Mouse (Mus musculus): Measurements from ENCODE around the gene Snx33. TPM values are rescaled to one million over a fixed set of nuclear protein-coding genes. Genes with fewer than 3 reads are reported as not detected.

The Snx33 gene
- total and polyA plus RNA-seq, 3 experiments, result 2.2 to 3.5 TPM; not detected in 1

DNA sequence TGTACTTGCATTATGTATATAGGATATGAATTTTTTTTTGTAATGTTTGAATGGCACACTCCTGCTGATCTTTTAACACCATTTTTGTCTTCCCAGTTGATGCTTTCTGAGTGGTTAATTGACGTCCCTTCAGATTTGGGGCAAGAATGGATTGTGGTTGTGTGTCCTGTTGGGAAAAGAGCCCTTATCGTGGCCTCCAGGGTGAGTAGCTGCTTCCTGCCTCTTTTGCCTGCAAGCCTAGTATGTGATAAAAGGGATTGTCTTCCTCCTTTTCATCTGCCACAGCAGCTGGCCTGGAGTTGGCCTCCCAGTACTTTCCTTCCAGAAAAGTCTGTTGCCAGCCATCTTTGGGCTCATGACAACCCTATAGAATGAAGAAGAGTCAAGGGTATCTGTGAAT is 42.0 kb upstream of the Snx33 start (continued):
- TF ChIP-seq USF2 (IDR thresholded peaks at IDR 0.05; ENCODE audit: borderline replicate concordance in 1 of 2, insufficient read depth in 1 of 2, low read depth in 1 of 2, low read length in 2 of 2) (no peak), ZC3H11A (IDR thresholded peaks at IDR 0.05; ENCODE audit: low read depth, low read length) (no peak), TCF12 (IDR thresholded peaks at IDR 0.05; ENCODE audit: low read depth, low read length) (peak; percentile 83), CTCF (IDR thresholded peaks at IDR 0.05 in 2 of 3, conservative IDR thresholded peaks at IDR 0.05 in 1 of 3; ENCODE audit: control insufficient read depth in 1 of 3, insufficient read depth in 1 of 3, low read depth in 2 of 3, low read length in 3 of 3, poor library complexity in 1 of 3, severe bottlenecking in 1 of 3) (no peak), NRF1 (IDR thresholded peaks at IDR 0.05; ENCODE audit: insufficient read depth, low read depth, low read length, poor library complexity, severe bottlenecking) (no peak), ZMIZ1 (IDR thresholded peaks at IDR 0.05; ENCODE audit: low read depth, low read length) (no peak), GATA1 (IDR thresholded peaks at IDR 0.05; ENCODE audit: low read depth, low read length) (peak; percentile 84), TAL1 (IDR thresholded peaks at IDR 0.05; ENCODE audit: low read length) (peak; percentile 94), ETS1 (IDR thresholded peaks at IDR 0.05; ENCODE audit: low read depth, low read length) (peak; percentile 46; the same call in 1 of the 2 replicates)

DNA sequence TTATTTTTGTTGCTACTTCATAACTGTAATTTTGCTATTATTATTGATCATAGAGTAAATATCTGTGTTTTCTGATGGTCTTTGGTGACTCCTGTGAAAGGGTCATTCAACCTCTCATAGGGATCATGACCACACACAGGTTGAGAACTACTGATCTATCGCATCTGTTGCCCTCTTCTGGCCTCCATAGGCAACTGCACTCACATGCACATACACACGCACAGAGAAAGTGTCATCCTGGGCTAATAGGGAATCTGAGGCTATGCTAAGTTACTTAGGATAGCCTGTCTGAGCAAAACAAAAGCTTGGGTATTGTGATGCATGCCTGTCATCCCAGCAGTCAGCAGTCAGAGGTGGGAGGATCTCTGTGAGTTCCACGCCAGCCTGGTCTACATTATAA is 33.4 kb upstream of the Snx33 start:
- Histone ChIP-seq H3K36me3 (ENCODE audit: control insufficient read depth in 1 of 2, insufficient read depth in 2 of 2, low read length in 2 of 2) (peaks cover 2 to 9% of the 10 kb centered on the region in 2 experiments; a peak in 3 of 4 replicates), H3K79me2 (ENCODE audit: control insufficient read depth, insufficient read depth, low read length, poor library complexity) (no peaks in the 10 kb centered on the region), H3K27me3 (ENCODE audit: control insufficient read depth in 1 of 2, insufficient read depth in 2 of 2, low read length in 2 of 2) (no peaks in the 10 kb centered on the region), H3K4me3 (ENCODE audit: control insufficient read depth in 1 of 2, insufficient read depth in 1 of 2, low read depth in 2 of 2, low read length in 2 of 2) (no peak overlapping the region), H3K9ac (ENCODE audit: control insufficient read depth, low read depth, low read length, poor library complexity, severe bottlenecking) (no peak overlapping the region), H3K4me1 (ENCODE audit: control insufficient read depth in 1 of 2, insufficient read depth in 2 of 2, low read length in 2 of 2) (peaks cover 3 to 10% of the 10 kb centered on the region in 2 experiments), H3K27ac (ENCODE audit: control insufficient read depth, low read depth, low read length) (no peak overlapping the region), H3K9me3 (replicated peaks; ENCODE audit: insufficient read depth, low read length) (no peaks in the 10 kb centered on the region)
- DNase-seq (ENCODE audit: low read depth, low spot score), result no peak
- TF ChIP-seq CTCF (IDR thresholded peaks at IDR 0.05 in 2 of 3, conservative IDR thresholded peaks at IDR 0.05 in 1 of 3; ENCODE audit: control insufficient read depth in 1 of 3, insufficient read depth in 1 of 3, low read depth in 2 of 3, low read length in 3 of 3, poor library complexity in 1 of 3, severe bottlenecking in 1 of 3) (peak in 2 of 3 experiments; percentile 23 to 29; a peak in 3 of 6 replicates), MYB (IDR thresholded peaks at IDR 0.05; ENCODE audit: low read depth, low read length) (no peak)

DNA sequence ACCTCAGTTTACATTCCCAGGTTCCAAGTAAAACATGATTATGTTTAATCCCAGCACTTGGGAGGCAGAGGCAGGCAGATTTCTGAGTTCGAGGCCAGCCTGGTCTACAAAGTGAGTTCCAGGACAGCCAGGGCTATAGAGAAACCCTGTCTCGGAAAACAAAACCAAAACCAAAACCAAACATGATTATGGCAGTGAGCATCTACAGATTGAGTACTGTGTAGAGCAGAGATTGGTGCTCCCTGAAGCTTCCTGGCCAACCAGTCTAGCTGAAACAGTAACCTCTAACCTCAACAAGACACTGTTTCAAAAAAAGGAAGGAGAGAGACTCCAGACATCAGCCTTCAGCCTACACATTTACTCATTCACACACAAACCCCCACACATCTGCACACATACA is 30.5 kb upstream of the Snx33 start:
- no peak for DNase-seq (ENCODE audit: low read depth, low spot score)
- Histone ChIP-seq H3K4me3 (ENCODE audit: control insufficient read depth in 1 of 2, insufficient read depth in 1 of 2, low read depth in 2 of 2, low read length in 2 of 2) (no peak overlapping the region), H3K79me2 (ENCODE audit: control insufficient read depth, insufficient read depth, low read length, poor library complexity) (no peaks in the 10 kb centered on the region), H3K27me3 (ENCODE audit: control insufficient read depth in 1 of 2, insufficient read depth in 2 of 2, low read length in 2 of 2) (no peaks in the 10 kb centered on the region), H3K4me1 (ENCODE audit: control insufficient read depth in 1 of 2, insufficient read depth in 2 of 2, low read length in 2 of 2) (peaks cover 3 to 10% of the 10 kb centered on the region in 2 experiments), H3K36me3 (ENCODE audit: control insufficient read depth in 1 of 2, insufficient read depth in 2 of 2, low read length in 2 of 2) (peaks cover 2 to 9% of the 10 kb centered on the region in 2 experiments; a peak in 3 of 4 replicates), H3K9me3 (replicated peaks; ENCODE audit: insufficient read depth, low read length) (no peaks in the 10 kb centered on the region), H3K27ac (ENCODE audit: control insufficient read depth, low read depth, low read length) (no peak overlapping the region), H3K9ac (ENCODE audit: control insufficient read depth, low read depth, low read length, poor library complexity, severe bottlenecking) (no peak overlapping the region)
- TF ChIP-seq ZMIZ1 (IDR thresholded peaks at IDR 0.05; ENCODE audit: low read depth, low read length) (no peak), SIN3A (IDR thresholded peaks at IDR 0.05; ENCODE audit: low read length) (no peak)
